Mouse (Mus musculus) hindbrain, embryonic 15.5 days (tissue): ENCODE results near the gene Limd1. TPM values are rescaled to one million over a fixed set of nuclear protein-coding genes. Genes with fewer than 3 reads are reported as not detected.

Source experiments
- ATAC-seq: fragments of 200-750 bp; cut with Nextera tagmentation; 2 replicates; pipeline ENCODE4 v1.8.0; 2017; ENCODE audit warnings: low read depth, moderate number of reproducible peaks, moderate TSS enrichment; ENCODE audit not compliant: low FRiP score
- H3K27ac ChIP-seq: fragments of 300-500 bp; sonication (generic); replicated peaks from 2 replicates; pipeline ENCODE4 v1.5.1; 2015; ENCODE audit warnings: mild to moderate bottlenecking, inconsistent platforms
- H3K27me3 ChIP-seq: fragments of 300-500 bp; sonication (generic); 2 replicates; pipeline ENCODE4 v1.6.1; 2015; ENCODE audit warnings: control low read depth, inconsistent platforms
- H3K36me3 ChIP-seq: fragments of 300-500 bp; sonication (generic); 2 replicates; pipeline ENCODE4 v1.6.1; 2015; ENCODE audit warnings: control low read depth, inconsistent platforms
- H3K4me1 ChIP-seq: fragments of 300-500 bp; sonication (generic); replicated peaks from 2 replicates; pipeline ENCODE4 v1.6.1; 2015; ENCODE audit warnings: control low read depth, inconsistent platforms
- H3K4me2 ChIP-seq: fragments of 300-500 bp; sonication (generic); 2 replicates; pipeline ENCODE4 v1.6.1; 2015; ENCODE audit warnings: moderate library complexity, mild to moderate bottlenecking, inconsistent platforms
- H3K4me3 ChIP-seq: fragments of 300-500 bp; sonication (generic); 2 replicates; pipeline ENCODE4 v1.5.1; 2015; ENCODE audit warnings: mild to moderate bottlenecking, inconsistent platforms
- H3K9ac ChIP-seq: fragments of 300-500 bp; sonication (generic); 2 replicates; pipeline ENCODE4 v1.6.1; 2015; ENCODE audit warnings: inconsistent platforms
- H3K9me3 ChIP-seq: fragments of 300-500 bp; sonication (generic); 2 replicates; pipeline ENCODE4 v1.6.1; 2016; ENCODE audit warnings: control low read depth, inconsistent platforms
- WGBS: fragments of 180-500 bp; shearing (Covaris S2); methylation state at CpG from one replicate; pipeline ENCODE4 v1.1.7; 2015; 5-methylcytosine and 5-hydroxymethylcytosine counted together
- polyA plus RNA-seq: library from polyadenylated mRNA; unstranded; fragments of >200 nt; fragmentation: Nextera tagmentation; extraction: Ambion mirVana; gene quantifications from 2 replicates; pipeline ENCODE4 v1.2.1, GENCODE M21; 2015

Gene Limd1
- polyA plus RNA-seq, 1 experiment from 2014 or later, result 13.8 TPM

GRCm38 (mm10) chr9:123467141-123467620 lies 11.3 kb upstream of the Limd1 start:
- H3K27ac ChIP-seq, result no peak overlapping the region

DNA sequence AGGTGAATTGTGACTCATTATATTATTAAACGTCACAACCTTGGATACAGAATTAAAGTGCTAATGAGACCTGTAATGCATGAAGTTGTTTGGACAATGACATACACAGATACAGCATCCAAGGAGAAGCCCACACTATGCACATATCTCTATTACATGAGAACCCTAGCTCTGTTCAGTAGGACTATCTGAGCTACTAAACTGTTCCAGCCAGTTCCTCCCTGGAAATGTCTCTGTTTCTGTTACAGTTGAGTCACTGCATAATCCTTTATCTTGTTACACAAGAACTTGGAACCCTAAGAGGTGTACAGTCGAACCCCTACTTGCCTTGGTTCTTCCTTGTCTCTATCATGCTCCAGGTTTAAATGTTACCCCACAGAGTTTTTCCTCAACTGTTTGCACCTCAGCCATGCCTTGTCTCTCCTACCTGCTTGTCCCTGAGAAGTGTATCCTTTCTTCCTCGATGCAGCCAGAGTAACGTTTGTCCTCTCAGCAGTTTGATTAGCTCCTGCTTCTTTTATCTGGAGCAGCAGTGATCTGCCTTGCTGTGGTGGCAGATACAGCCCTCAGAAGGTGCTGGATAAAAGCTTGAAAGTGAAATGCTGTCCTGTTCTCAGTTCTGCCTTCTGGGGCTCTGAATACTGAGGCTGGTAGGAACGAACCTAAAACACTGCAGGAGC lies 10.0 kb upstream of the Limd1 start:
- Histone ChIP-seq H3K4me1 (no peaks in the 10 kb centered on the region), H3K4me2 (no peak overlapping the region), H3K27me3 (no peaks in the 10 kb centered on the region), H3K36me3 (no peaks in the 10 kb centered on the region), H3K9ac (no peak overlapping the region), H3K4me3 (no peak overlapping the region), H3K27ac (no peak overlapping the region), H3K9me3 (no peaks in the 10 kb centered on the region)
- WGBS, result 80% methylated on average over 5 of the region's 5 CpGs
- ATAC-seq, result no peak

More at GRCm38 (mm10) chr9:123467141-123467620, 11.3 kb upstream of the Limd1 start:
- H3K4me1 ChIP-seq, result no peaks in the 10 kb centered on the region
- H3K9ac ChIP-seq, result no peak overlapping the region
- no peak overlapping the region for H3K4me3 ChIP-seq
- 0 out of 2 replicates have a peak, but pooled peaks cover 4% of the 10 kb centered on the region for H3K36me3 ChIP-seq
- ATAC-seq, result peak; percentile 45; the same call in 1 of the 2 replicates
- WGBS, result 55% methylated on average over 4 of the region's 4 CpGs
- H3K27me3 ChIP-seq, result no peaks in the 10 kb centered on the region
- H3K9me3 ChIP-seq, result no peaks in the 10 kb centered on the region
- H3K4me2 ChIP-seq, result no peak overlapping the region

GRCm38 (mm10) chr9:123469087-123469486 lies 9.4 kb upstream of the Limd1 start:
- no peak overlapping the region for H3K27ac ChIP-seq
- no peak overlapping the region for H3K4me2 ChIP-seq
- no peaks in the 10 kb centered on the region for H3K4me1 ChIP-seq
- H3K27me3 ChIP-seq, result no peaks in the 10 kb centered on the region
- no peaks in the 10 kb centered on the region for H3K9me3 ChIP-seq
- no peak overlapping the region for H3K4me3 ChIP-seq
- ATAC-seq, result no peak
- no peak overlapping the region for H3K9ac ChIP-seq
- H3K36me3 ChIP-seq, result no peaks in the 10 kb centered on the region

- Histone ChIP-seq H3K9ac (no peak overlapping the region), H3K4me3 (no peak overlapping the region), H3K4me1 (0 out of 2 replicates have a peak, but pooled peaks cover 5% of the 10 kb centered on the region), H3K4me2 (no peak overlapping the region), H3K9me3 (no peaks in the 10 kb centered on the region), H3K36me3 (no peaks in the 10 kb centered on the region), H3K27ac (no peak overlapping the region), H3K27me3 (no peaks in the 10 kb centered on the region)
- no peak for ATAC-seq
Measured at GRCm38 (mm10) chr9:123473377-123473776, 5.1 kb upstream of the Limd1 start.

GRCm38 (mm10) chr9:123475569-123475968 lies 2.9 kb upstream of the Limd1 start:
- H3K36me3 ChIP-seq, result no peaks in the 10 kb centered on the region
- H3K4me1 ChIP-seq, result peaks cover 24% of the 10 kb centered on the region
- no peaks in the 10 kb centered on the region for H3K27me3 ChIP-seq
- no peak overlapping the region for H3K4me2 ChIP-seq
- H3K9me3 ChIP-seq, result no peaks in the 10 kb centered on the region
- WGBS, result 68% methylated on average over 1 of the region's 1 CpGs
- no peak for ATAC-seq
- H3K27ac ChIP-seq, result no peak overlapping the region
- no peak overlapping the region for H3K9ac ChIP-seq
- H3K4me3 ChIP-seq, result no peak overlapping the region

DNA sequence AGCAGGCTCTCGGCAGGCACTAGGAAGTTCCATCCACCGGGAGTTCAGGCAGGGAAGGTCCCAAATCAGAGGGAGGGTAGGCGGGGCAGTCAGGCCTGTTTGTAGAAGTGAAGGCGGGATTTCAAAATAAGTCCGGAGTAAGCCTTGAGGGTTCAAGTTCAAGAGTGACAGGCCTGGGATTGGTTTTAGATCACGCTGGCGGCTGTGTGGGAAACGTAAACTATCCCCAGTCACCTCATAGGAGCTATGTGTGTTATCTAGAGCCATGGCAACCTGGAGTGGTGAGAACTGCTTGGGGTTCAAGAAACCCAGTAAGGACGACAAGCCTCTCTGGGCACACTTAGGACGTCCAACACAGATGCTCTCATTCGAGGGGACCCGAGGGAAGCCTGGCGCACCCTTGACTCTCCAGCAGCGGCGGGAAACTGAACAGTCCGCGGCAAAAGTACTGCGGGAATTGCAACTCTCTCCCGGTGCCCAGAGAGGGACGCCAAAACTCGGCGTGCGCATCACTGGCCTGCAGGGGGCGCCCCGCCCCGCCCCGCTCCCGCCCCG lies 398 bp upstream of the Limd1 start:
- Histone ChIP-seq H3K27me3 (no peaks in the 10 kb centered on the region), H3K9ac (no peak overlapping the region), H3K27ac (no peak overlapping the region), H3K36me3 (no peaks in the 10 kb centered on the region), H3K9me3 (no peaks in the 10 kb centered on the region), H3K4me2 (peak overlapping the region; percentile 77), H3K4me1 (peaks cover 34% of the 10 kb centered on the region), H3K4me3 (peak overlapping the region; percentile 58)
- ATAC-seq, result peak; percentile 65
- 1% methylated on average over 26 of the region's 29 CpGs for WGBS

DNA sequence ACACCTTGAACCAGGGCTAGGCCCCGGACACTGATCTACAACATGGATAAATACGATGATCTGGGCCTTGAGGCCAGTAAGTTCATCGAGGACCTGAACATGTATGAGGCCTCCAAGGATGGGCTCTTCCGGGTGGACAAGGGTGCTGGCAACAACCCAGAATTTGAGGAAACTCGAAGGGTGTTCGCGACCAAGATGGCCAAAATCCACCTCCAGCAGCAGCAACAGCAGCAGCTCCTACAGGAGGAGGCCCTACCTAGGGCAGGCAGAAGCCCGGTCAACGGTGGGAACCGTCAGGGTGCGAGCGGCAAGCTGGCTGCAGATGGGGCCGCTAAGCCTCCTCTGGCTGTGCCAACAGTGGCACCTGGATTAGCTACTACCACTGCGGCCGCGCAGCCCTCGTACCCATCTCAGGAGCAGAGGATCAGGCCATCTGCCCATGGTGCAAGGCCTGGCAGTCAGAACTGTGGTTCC lies 727 bp downstream of the Limd1 start:
- Histone ChIP-seq H3K4me3 (peak overlapping the region; percentile 58), H3K9ac (peak overlapping the region; percentile 42), H3K27ac (no peak overlapping the region; the same call in 1 of the 2 replicates), H3K4me2 (peak overlapping the region; percentile 77), H3K36me3 (no peaks in the 10 kb centered on the region), H3K9me3 (no peaks in the 10 kb centered on the region), H3K27me3 (no peaks in the 10 kb centered on the region), H3K4me1 (peaks cover 36% of the 10 kb centered on the region)
- WGBS, result 21% methylated on average over 17 of the region's 17 CpGs
- 0 out of 2 replicates have a peak, but pooled peaks have one; percentile 24 for ATAC-seq

- peaks cover 36% of the 10 kb centered on the region for H3K4me1 ChIP-seq
Measured at GRCm38 (mm10) chr9:123479876-123480252, 1.4 kb downstream of the Limd1 start.

DNA sequence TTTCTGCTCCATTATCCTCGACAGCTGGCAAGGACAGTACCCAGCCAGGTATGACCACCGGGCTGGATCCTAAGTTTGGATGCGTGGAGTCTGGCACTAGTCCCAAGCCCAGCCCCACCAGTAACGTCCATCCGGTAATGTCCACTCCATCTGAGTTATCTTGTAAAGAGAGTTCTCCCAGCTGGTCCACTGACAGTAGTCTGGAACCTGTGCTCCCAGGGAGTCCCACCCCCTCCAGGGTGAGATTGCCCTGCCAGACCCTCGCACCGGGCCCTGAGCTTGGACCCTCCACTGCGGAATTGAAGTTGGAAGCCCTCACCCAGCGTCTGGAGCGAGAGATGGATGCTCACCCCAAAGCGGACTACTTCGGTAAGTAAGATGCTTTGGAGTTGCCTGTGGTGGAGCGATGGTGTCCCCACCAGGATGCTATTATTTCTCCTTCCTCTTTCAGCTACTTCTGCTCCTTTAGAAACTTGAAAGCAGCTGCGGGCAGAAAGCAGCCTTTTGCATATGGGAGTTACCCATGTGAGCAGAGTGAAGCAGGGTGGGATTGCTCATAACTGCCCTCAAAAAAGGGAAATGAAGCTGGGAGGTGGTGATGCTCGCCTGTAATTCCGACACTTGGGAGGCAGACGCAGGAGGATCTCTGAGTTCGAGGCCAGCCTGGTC lies 1.9 kb downstream of the Limd1 start:
- H3K27me3 ChIP-seq, result no peaks in the 10 kb centered on the region
- ATAC-seq, result no peak
- 0 out of 2 replicates have a peak overlapping the region, but pooled peaks have one; percentile 3 for H3K4me3 ChIP-seq
- H3K36me3 ChIP-seq, result no peaks in the 10 kb centered on the region
- peak overlapping the region; percentile 77 for H3K4me2 ChIP-seq
- WGBS, result 83% methylated on average over 18 of the region's 18 CpGs
- no peaks in the 10 kb centered on the region for H3K9me3 ChIP-seq
- no peak overlapping the region for H3K9ac ChIP-seq
- H3K27ac ChIP-seq, result no peak overlapping the region
- H3K4me1 ChIP-seq, result peaks cover 36% of the 10 kb centered on the region

More at GRCm38 (mm10) chr9:123479876-123480252, 1.4 kb downstream of the Limd1 start:
- Histone ChIP-seq H3K27me3 (no peaks in the 10 kb centered on the region), H3K36me3 (no peaks in the 10 kb centered on the region), H3K4me2 (peak overlapping the region; percentile 77), H3K4me3 (peak overlapping the region; percentile 58; the same call in 1 of the 2 replicates), H3K27ac (no peak overlapping the region), H3K9me3 (no peaks in the 10 kb centered on the region), H3K9ac (no peak overlapping the region)
- no peak for ATAC-seq
- WGBS, result 89% methylated on average over 8 of the region's 8 CpGs

DNA sequence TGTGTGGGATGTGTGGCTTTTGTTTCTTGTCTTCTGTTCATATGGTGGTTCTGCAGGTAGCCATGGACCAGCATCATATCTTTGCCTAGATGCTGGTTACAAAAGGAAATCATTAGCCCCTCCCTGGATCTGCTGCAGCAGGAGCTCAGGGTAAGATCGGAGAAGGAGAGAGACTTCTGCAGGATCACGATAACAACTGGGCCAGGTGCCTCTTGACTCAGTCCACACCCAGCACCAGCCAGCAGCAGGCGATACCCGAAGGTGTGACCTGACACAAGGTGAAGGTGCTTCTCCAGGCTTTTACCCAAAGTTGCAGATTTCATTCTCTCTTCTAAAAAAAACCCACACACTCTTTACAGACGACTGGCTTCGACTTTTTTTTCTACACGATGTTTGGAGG lies 2.6 kb downstream of the Limd1 start:
- Histone ChIP-seq H3K36me3 (no peaks in the 10 kb centered on the region), H3K9ac (no peak overlapping the region), H3K9me3 (no peaks in the 10 kb centered on the region), H3K27ac (no peak overlapping the region), H3K4me2 (peak overlapping the region; percentile 77), H3K27me3 (no peaks in the 10 kb centered on the region), H3K4me1 (peaks cover 36% of the 10 kb centered on the region), H3K4me3 (no peak overlapping the region)
- no peak for ATAC-seq
- WGBS, result 73% methylated on average over 7 of the region's 7 CpGs

DNA sequence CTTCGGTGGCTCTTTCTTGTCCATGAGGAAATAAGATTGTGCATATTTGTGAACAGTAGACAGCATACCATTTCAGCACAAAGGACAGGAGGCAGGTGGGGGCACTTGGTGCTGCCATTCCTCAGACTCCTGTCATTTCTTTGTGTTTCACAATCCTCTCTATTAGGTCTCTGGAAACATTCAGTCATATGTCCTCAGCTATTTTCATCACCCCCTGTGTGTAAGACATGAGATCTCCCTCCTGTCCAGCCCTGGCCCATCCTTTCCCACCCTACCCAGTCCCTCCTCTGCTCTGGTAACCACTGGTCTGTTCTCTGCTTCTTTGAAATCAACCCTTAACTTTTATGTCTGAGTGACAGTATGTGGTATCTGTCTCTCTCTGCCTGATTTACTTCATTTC lies 5.1 kb downstream of the Limd1 start:
- no peak overlapping the region for H3K9ac ChIP-seq
- no peaks in the 10 kb centered on the region for H3K9me3 ChIP-seq
- H3K4me3 ChIP-seq, result no peak overlapping the region
- peaks cover 37% of the 10 kb centered on the region for H3K4me1 ChIP-seq
- H3K27me3 ChIP-seq, result no peaks in the 10 kb centered on the region
- no peak for ATAC-seq
- H3K27ac ChIP-seq, result no peak overlapping the region
- no peaks in the 10 kb centered on the region for H3K36me3 ChIP-seq
- H3K4me2 ChIP-seq, result no peak overlapping the region
- 82% methylated on average over 1 of the region's 1 CpGs for WGBS

GRCm38 (mm10) chr9:123484830-123485229 lies 6.3 kb downstream of the Limd1 start:
- H3K4me2 ChIP-seq, result no peak overlapping the region
- WGBS, result 93% methylated on average over 3 of the region's 3 CpGs
- no peak overlapping the region for H3K4me3 ChIP-seq
- no peaks in the 10 kb centered on the region for H3K27me3 ChIP-seq
- H3K36me3 ChIP-seq, result no peaks in the 10 kb centered on the region
- no peak overlapping the region for H3K9ac ChIP-seq
- no peaks in the 10 kb centered on the region for H3K9me3 ChIP-seq
- no peak overlapping the region for H3K27ac ChIP-seq
- ATAC-seq, result no peak
- peaks cover 30% of the 10 kb centered on the region for H3K4me1 ChIP-seq
